Mouse (Mus musculus) kidney, postnatal 10 days (tissue): ENCODE results near the gene Gk5.

Source experiments
- DNase-seq: peaks from one replicate; pipeline ENCODE4 v3.0.0; 2021; ENCODE audit warnings: mixed read lengths

Gene Gk5

DNA sequence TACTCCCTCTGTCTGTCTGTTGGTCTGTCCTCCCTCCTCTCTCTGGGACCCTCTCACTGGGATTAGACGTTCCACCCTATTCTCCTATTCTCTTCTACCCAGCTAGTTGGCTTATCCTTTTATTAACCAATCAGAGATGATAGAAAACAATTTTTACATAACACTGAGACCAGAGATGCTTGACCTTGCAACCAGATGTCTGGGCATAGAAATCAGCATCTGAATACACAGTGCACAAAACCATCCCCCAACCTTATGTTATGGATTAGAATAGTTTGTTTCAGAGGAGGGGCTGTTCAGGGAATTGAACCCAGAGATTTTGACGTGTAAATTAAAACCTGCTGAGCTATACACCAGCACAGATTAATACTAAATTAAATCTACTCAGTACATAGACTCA, 111.1 kb downstream of the Gk5 start:
- no peak for DNase-seq
